Mouse (Mus musculus) embryonic facial prominence, embryonic 13.5 days (tissue): ENCODE measurements around the gene Rplp2. TPM values are rescaled to one million over a fixed set of nuclear protein-coding genes. Genes with fewer than 3 reads are reported as not detected.

ENCODE experiments used
- ATAC-seq: fragments of 200-750 bp; cut with Nextera tagmentation; 2 replicates; pipeline ENCODE4 v1.8.0; 2017; ENCODE audit warnings: low read depth; ENCODE audit not compliant: insufficient number of reproducible peaks, insufficient read depth, low FRiP score, low TSS enrichment
- H3K27ac ChIP-seq: fragments of 300-500 bp; sonication (generic); 2 replicates; pipeline ENCODE4 v1.5.1; 2015; ENCODE audit warnings: moderate library complexity, mild to moderate bottlenecking, inconsistent platforms
- H3K27me3 ChIP-seq: fragments of 300-500 bp; sonication (generic); 2 replicates; pipeline ENCODE4 v1.6.1; 2015; ENCODE audit warnings: mild to moderate bottlenecking, inconsistent platforms
- H3K36me3 ChIP-seq: fragments of 300-500 bp; sonication (generic); 2 replicates; pipeline ENCODE4 v1.6.1; 2015; ENCODE audit warnings: mild to moderate bottlenecking, inconsistent platforms
- H3K4me1 ChIP-seq: fragments of 300-500 bp; sonication (generic); 2 replicates; pipeline ENCODE4 v1.6.1; 2015; ENCODE audit warnings: inconsistent platforms
- H3K4me2 ChIP-seq: fragments of 300-500 bp; sonication (generic); 2 replicates; pipeline ENCODE4 v1.6.1; 2015; ENCODE audit warnings: moderate library complexity, mild to moderate bottlenecking, inconsistent platforms
- H3K4me3 ChIP-seq: fragments of 300-500 bp; sonication (generic); 2 replicates; pipeline ENCODE4 v1.5.1; 2015; ENCODE audit warnings: mild to moderate bottlenecking, inconsistent platforms
- H3K9ac ChIP-seq: fragments of 300-500 bp; sonication (generic); 2 replicates; pipeline ENCODE4 v1.6.1; 2015; ENCODE audit warnings: mild to moderate bottlenecking, inconsistent platforms
- H3K9me3 ChIP-seq: fragments of 300-500 bp; sonication (generic); 2 replicates; pipeline ENCODE4 v1.6.1; 2016; ENCODE audit warnings: inconsistent platforms
- WGBS: fragments of 180-500 bp; shearing (Covaris S2); methylation state at CpG from one replicate; pipeline ENCODE4 v1.1.7; 2015; ENCODE audit warnings: mixed read lengths; 5-methylcytosine and 5-hydroxymethylcytosine counted together
- polyA plus RNA-seq: library from polyadenylated mRNA; unstranded; fragments of >200 nt; fragmentation: Nextera tagmentation; extraction: Ambion mirVana; gene quantifications from 2 replicates; pipeline ENCODE4 v1.2.1, GENCODE M21; 2015

The Rplp2 gene
- polyA plus RNA-seq, 1 experiment from 2014 or later = 1,500 TPM

DNA sequence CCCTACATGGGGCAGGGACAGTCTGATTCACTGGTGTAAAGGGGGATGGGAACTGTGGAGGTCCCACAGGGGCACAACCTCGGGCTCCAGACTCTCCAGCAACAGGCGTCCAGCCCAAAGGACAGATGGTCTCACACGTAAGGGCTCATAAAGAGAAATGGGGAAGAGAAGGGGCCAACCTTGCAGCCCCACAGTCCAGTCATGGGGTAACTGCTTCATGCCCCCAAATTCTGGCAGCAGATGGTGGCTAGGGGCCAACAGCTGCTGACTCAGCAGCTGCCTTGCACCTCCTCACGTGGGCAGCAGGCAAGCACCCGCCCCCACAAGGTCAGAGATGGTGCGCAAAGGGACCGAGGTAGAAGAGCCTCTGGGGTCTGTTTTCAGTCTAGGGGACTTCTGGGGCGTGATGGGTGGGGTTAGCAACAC is 15.0 kb upstream of the Rplp2 start:
- no peak for ATAC-seq
- 87% methylated on average over 8 of the region's 8 CpGs for WGBS
- peaks cover 53% of the 10 kb centered on the region for H3K4me1 ChIP-seq

GRCm38 (mm10) chr7:141432741-141433516 is 14.2 kb upstream of the Rplp2 start:
- ATAC-seq = no peak
- Histone ChIP-seq H3K36me3 (peaks cover 39% of the 10 kb centered on the region), H3K4me2 (no peak overlapping the region), H3K27me3 (no peaks in the 10 kb centered on the region), H3K9me3 (no peaks in the 10 kb centered on the region), H3K4me3 (no peak overlapping the region), H3K27ac (no peak overlapping the region), H3K4me1 (peaks cover 58% of the 10 kb centered on the region), H3K9ac (peak overlapping the region; percentile 46; the same call in 1 of the 2 replicates)
- 89% methylated on average over 6 of the region's 6 CpGs for WGBS

More for the DNA sequence above, 15.0 kb upstream of the Rplp2 start:
- H3K4me2 ChIP-seq = no peak overlapping the region
- no peak overlapping the region for H3K9ac ChIP-seq
- H3K4me3 ChIP-seq = no peak overlapping the region
- H3K27ac ChIP-seq = no peak overlapping the region
- H3K27me3 ChIP-seq = no peaks in the 10 kb centered on the region
- H3K36me3 ChIP-seq = peaks cover 38% of the 10 kb centered on the region
- no peaks in the 10 kb centered on the region for H3K9me3 ChIP-seq

DNA sequence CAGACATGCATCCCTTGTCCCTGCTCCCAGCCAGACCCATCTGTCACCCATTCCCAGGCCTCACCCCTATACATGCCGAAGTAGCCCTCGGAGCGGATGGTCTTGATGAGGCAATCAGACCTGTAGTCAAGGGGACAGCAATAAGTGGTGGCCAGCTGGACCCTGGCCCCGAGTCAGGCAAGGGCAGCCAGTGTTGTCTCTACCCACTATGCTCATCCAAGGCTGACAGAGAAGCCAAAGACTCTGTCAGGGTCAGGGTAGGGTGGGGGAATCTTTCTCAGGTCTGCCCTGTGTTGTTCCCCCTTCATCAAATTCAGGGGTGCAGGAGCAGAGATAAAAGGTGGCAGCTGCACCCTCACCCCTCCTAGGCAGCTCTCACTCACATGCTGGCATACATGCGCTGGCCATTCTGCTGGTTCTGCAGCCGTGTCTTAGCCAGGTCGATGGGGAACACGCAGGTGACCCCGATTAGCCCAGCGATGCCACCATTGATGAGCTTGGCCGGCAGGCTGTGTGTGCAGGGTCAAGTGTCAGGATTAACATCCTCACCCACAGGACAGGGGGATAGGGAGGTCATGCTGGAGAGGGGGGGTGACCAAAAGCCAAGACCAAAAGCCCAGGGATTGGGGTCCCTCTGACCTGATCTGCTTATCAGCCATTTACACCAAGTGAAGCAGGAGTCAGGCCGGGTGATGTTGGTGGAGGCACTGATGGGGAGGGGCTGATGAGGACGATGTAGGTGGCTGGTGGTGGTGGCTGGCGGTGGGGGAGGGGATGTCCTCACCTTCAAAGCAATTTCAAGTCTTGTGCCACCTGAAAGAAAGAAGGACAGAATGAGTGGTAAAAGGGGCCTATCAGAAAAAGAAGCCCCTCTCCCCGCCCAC is 13.4 kb upstream of the Rplp2 start:
- Histone ChIP-seq H3K36me3 (peaks cover 47% of the 10 kb centered on the region), H3K9ac (peak overlapping the region; percentile 77), H3K27ac (peak overlapping the region; percentile 55), H3K4me3 (peak overlapping the region; percentile 55), H3K4me1 (peaks cover 57% of the 10 kb centered on the region), H3K4me2 (peak overlapping the region; percentile 89), H3K27me3 (no peaks in the 10 kb centered on the region), H3K9me3 (no peaks in the 10 kb centered on the region)
- ATAC-seq = no peak
- 76% methylated on average over 15 of the region's 15 CpGs for WGBS

DNA sequence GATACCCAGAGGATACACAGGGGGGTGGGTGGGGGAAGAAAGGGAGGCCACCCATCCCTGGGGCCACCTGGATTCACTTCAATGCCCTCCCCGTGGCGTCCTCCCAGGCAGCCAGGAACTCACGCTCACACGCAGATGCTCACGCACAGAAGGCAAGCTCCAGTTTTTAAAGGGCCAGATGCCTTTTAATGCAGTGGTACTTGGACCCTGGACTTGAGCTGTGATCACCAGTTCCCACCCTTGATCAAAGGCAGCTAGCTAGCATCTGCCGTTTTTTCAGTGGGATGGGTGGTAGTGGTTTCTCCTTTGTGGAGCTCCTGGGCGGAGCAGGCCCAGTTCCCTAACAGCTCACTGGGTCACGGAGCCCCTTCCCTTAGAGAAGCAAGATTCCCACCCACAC is 12.7 kb upstream of the Rplp2 start:
- Histone ChIP-seq H3K4me2 (peak overlapping the region; percentile 89), H3K27ac (peak overlapping the region; percentile 55), H3K27me3 (no peaks in the 10 kb centered on the region), H3K4me1 (peaks cover 50% of the 10 kb centered on the region), H3K9me3 (no peaks in the 10 kb centered on the region), H3K4me3 (peak overlapping the region; percentile 55), H3K36me3 (peaks cover 54% of the 10 kb centered on the region), H3K9ac (peak overlapping the region; percentile 77)
- ATAC-seq = no peak
- WGBS = 11% methylated on average over 8 of the region's 8 CpGs

- WGBS = 4% methylated on average over 17 of the region's 17 CpGs
- no peak for ATAC-seq
- Histone ChIP-seq H3K9me3 (no peaks in the 10 kb centered on the region), H3K4me1 (peaks cover 46% of the 10 kb centered on the region), H3K27me3 (no peaks in the 10 kb centered on the region), H3K27ac (peak overlapping the region; percentile 55), H3K4me2 (peak overlapping the region; percentile 89), H3K36me3 (peaks cover 59% of the 10 kb centered on the region), H3K9ac (peak overlapping the region; percentile 77), H3K4me3 (peak overlapping the region; percentile 55)
Observed at GRCm38 (mm10) chr7:141435129-141435855, 11.9 kb upstream of the Rplp2 start.

GRCm38 (mm10) chr7:141435856-141436522 is 11.2 kb upstream of the Rplp2 start:
- H3K4me2 ChIP-seq = peak overlapping the region; percentile 90
- 73% methylated on average over 9 of the region's 9 CpGs for WGBS
- H3K27me3 ChIP-seq = no peaks in the 10 kb centered on the region
- H3K9ac ChIP-seq = no peak overlapping the region
- H3K4me1 ChIP-seq = peaks cover 50% of the 10 kb centered on the region
- H3K36me3 ChIP-seq = peaks cover 58% of the 10 kb centered on the region
- ATAC-seq = no peak
- H3K9me3 ChIP-seq = no peaks in the 10 kb centered on the region
- H3K4me3 ChIP-seq = peak overlapping the region; percentile 55; the same call in 1 of the 2 replicates
- no peak overlapping the region; the same call in 1 of the 2 replicates for H3K27ac ChIP-seq

GRCm38 (mm10) chr7:141436523-141436892 is 10.7 kb upstream of the Rplp2 start:
- WGBS = 63% methylated on average over 2 of the region's 2 CpGs
- peak overlapping the region; percentile 90 for H3K4me2 ChIP-seq
- no peaks in the 10 kb centered on the region for H3K27me3 ChIP-seq
- peaks cover 53% of the 10 kb centered on the region for H3K4me1 ChIP-seq
- 0 out of 2 replicates have a peak overlapping the region, but pooled peaks have one; percentile 58 for H3K27ac ChIP-seq
- H3K4me3 ChIP-seq = peak overlapping the region; percentile 64
- H3K36me3 ChIP-seq = peaks cover 58% of the 10 kb centered on the region
- peak overlapping the region; percentile 84; the same call in 1 of the 2 replicates for H3K9ac ChIP-seq
- no peak for ATAC-seq
- no peaks in the 10 kb centered on the region for H3K9me3 ChIP-seq

DNA sequence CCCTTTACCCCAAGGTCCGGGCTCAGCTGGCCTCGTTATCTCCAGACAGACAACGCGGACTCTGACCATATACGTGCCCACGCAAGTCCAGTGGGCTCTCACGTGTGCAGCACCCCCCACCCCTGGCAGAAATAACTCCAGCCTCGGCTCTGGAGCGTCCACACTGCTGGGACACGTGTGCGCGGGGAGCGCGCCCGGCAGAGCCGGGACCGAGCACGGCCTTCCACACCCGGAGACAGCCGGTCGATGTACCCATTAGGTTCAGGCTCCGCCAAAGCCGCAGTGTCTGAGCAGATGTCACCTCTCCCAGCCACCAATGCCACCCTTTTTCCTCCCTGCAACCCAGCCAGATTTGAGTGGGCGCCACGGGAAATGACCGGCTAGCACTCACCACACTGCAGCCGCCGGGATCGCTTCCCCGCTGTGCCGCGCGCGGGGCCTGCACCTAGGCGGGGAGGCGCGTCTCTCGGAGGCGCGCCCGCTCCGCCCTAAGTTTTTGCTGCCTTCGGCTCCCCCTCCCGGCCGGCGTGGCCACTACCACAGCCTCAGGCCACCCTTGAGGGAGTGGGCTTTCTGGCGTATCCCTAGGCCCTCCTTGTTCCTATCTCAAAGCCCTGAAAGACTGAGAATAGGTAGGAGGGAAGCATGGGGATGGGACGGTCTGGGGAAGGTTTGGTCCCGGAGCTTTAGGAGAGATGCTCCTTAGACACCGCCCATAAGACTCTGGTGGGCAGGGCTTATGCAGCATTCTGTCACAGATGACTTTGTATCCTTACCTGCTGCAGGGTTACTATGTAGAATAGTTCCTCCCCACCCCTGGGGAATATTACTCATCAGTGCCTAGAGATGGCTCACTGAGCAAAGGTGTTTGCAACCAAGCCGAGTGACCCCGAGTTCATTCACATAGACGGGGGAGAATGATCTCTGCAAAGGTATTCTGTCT is 9.7 kb upstream of the Rplp2 start, which contains the start of gene Slc25a22:
Gene Slc25a22, minus strand, starts transcription at position 715 of the 943 bp plus-strand sequence.
- peak; percentile 62 for ATAC-seq
- Histone ChIP-seq H3K9ac (peak within 1 kb of the TSS; percentile 84), H3K9me3 (no peaks in the 10 kb centered on the region), H3K36me3 (peaks cover 51% of the 10 kb centered on the region), H3K4me3 (peak within 1 kb of the TSS; percentile 64), H3K27ac (peak within 1 kb of the TSS; percentile 58; the same call in 1 of the 2 replicates), H3K4me1 (peaks cover 62% of the 10 kb centered on the region), H3K27me3 (no peaks in the 10 kb centered on the region), H3K4me2 (peak within 1 kb of the TSS; percentile 90)
- WGBS = 5% methylated on average over 53 of the region's 53 CpGs

GRCm38 (mm10) chr7:141438201-141438968 is 8.8 kb upstream of the Rplp2 start:
- Histone ChIP-seq H3K4me1 (peaks cover 70% of the 10 kb centered on the region), H3K27ac (0 out of 2 replicates have a peak overlapping the region, but pooled peaks have one; percentile 58), H3K9ac (peak overlapping the region; percentile 84; the same call in 1 of the 2 replicates), H3K4me3 (no peak overlapping the region), H3K27me3 (no peaks in the 10 kb centered on the region), H3K4me2 (peak overlapping the region; percentile 90; the same call in 1 of the 2 replicates), H3K9me3 (no peaks in the 10 kb centered on the region), H3K36me3 (peaks cover 43% of the 10 kb centered on the region)
- 88% methylated on average over 12 of the region's 12 CpGs for WGBS
- no peak for ATAC-seq
